Mouse (Mus musculus) lung, adult 2 months (tissue): ENCODE measurements at regions not wholly inside any gene's neighbourhood (a gene's known extent, or its start where the extent isn't known, plus 50 kb on each side); places are given as distances from the start of the nearest gene placed in this dataset.

ENCODE experiments used
- CTCF ChIP-seq: fragments of 200-500 bp; IDR thresholded peaks from 2 replicates; pipeline ENCODE4 v1.5.1; 2011; ENCODE audit warnings: mild to moderate bottlenecking, low read length, control low read depth; ENCODE audit not compliant: insufficient read depth
- POLR2A ChIP-seq: fragments of 200-500 bp; IDR thresholded peaks from 2 replicates; pipeline ENCODE4 v1.6.1; 2011; ENCODE audit warnings: low read depth, mild to moderate bottlenecking, control low read depth, low read length, borderline replicate concordance; ENCODE audit errors: extremely low read depth

DNA sequence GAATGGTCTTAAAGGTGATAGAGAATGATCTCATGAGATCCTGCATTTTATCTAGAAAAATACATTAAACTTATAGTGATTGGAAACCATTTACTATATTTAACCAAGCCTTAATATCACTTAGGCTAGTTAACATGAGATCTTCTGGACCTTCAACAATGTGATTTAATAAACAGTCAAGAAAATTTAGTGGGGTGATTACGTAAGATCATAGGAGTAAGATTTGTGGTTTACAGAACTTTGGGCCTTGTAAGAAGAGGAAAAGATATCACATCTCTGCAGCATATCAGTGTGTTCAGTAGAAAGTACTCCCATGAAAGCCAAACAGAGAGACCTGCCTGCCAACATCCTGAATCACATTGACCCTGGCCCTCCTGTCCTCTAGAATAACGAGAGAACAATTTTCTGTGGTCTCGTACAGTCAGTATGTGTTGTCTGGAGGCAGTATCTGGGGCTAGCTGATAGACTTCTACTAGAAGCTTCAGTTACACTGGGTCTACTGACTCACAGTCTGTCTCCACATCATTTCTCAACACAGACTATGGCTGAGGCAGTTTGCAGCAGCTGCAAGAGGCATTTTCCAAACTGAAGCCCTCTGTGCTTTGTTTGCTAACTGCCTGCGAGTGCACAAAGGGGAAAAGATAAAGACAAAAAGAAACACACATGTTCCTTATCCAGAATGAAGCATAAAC is 619.7 kb upstream of the Kif18a start:
- TF ChIP-seq POLR2A (no peak), CTCF (no peak)
